Comparison of ENCODE assay signal across 16 mouse cellular contexts in the genomic region with DNA sequence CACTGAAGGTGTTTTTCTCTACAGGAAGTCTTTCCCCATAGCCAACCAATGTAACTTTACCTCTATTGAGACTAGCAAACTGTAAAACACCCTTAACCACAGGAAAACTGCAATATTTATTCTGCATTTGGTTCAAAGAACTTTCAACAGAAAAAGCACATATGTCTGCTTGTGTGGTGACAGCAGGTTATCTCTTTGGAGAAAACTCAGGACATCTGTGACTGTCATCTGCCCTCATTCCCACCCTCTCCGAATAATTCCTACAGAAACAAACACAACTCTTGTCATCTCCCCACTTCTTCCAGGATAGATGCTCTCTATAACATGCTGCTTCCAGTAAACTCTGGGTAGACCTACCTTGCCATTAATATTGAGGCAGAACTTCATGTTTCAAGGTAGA.
"Had no signal": no experiment of that assay in that cellular context is flagged by ENCODE, and none has a peak within 500 bp of the region (broad histone marks: within the 10 kb centered on the region; RNA-seq: fewer than 3 reads in every experiment).

No protein-coding gene starts in this region.

- H3K36me3 ChIP-seq: intestine, embryonic 15.5 days; limb, embryonic 13.5 days; midbrain, embryonic 10.5 days; neural tube, embryonic 12.5 days had no signal

- H3K9ac ChIP-seq: intestine, embryonic 15.5 days; limb, embryonic 13.5 days; liver, embryonic 14.5 days; neural tube, embryonic 12.5 days had no signal

- H3K27me3 ChIP-seq: intestine, embryonic 15.5 days; limb, embryonic 13.5 days; neural tube, embryonic 12.5 days had no signal

- H3K4me3 ChIP-seq: intestine, embryonic 15.5 days; limb, embryonic 13.5 days; midbrain, embryonic 10.5 days; neural tube, embryonic 12.5 days had no signal

- ATAC-seq: intestine, embryonic 15.5 days; lung, postnatal 0 days had no signal

- DNase-seq: kidney, adult 18-20 months; kidney, postnatal 25 days; left cerebral cortex, postnatal 4 days; lung, adult 2 months; lung, postnatal 4 days; midbrain, embryonic 14.5 days; right cerebral cortex, postnatal 4 days; spleen, adult 18-20 months; thymus, adult 18-20 months; thymus, postnatal 14 days had no signal

- H3K27ac ChIP-seq: intestine, embryonic 15.5 days; limb, embryonic 13.5 days; liver, embryonic 14.5 days; midbrain, embryonic 10.5 days; neural tube, embryonic 12.5 days had no signal

- H3K4me1 ChIP-seq: intestine, embryonic 15.5 days; limb, embryonic 13.5 days; midbrain, embryonic 10.5 days; neural tube, embryonic 12.5 days had no signal
